12 mouse cellular contexts compared by ENCODE assay signal in the genomic region with DNA sequence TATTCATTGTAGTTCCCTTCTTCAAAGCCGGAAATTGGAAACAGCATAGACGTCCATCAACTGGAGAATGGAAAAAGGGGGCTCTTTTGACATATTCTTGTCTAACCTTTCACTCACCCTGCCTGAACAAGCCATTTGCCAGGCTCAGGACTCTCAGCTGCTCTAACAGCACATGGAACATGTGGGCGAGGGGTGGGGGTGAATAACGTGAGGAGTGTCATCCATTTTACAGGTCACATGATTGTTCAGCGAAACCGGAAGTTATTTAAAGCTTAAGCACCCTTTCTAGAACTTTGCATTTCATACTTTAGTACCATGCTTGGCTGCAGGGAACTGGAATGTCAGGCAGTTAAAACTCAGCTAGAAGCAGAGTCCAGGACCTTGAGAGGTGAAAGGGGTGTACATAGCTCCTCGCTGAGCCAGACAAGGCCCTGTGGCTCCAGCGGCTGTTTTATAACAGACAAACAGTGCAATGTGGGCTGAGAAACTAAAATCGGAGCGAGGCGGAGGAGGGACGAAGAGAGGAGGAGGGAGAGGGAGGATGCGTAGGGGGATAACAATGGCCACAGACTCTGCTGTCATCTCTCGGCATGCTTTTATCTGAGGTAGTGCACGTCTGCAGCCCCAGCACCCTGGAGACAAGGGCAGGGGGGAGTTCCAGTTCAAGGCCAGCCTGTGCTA.
DNase-seq lines count a peak whose midpoint lies in the region; ATAC-seq lines count a peak whose summit lies in the region.
"Had no signal": no experiment of that assay in that cellular context is flagged by ENCODE, and none has a peak within 500 bp of the region (broad histone marks: within the 10 kb centered on the region; RNA-seq: fewer than 3 reads in every experiment).

No protein-coding gene starts in this region.

- H3K9me3 ChIP-seq in heart, embryonic 14.5 days (ENCODE audit: control insufficient read depth, low read length): peaks cover 9% of the 10 kb centered on the region
- H3K9me3 ChIP-seq in midbrain, embryonic 14.5 days (ENCODE audit: control insufficient read depth, low read length): no peaks in the 10 kb centered on the region
- peaks cover 8% of the 10 kb centered on the region; the same call in 1 of the 2 replicates for H3K9me3 ChIP-seq in midbrain, embryonic 10.5 days (replicated peaks)
- 0 out of 2 replicates have a peak, but pooled peaks cover 3% of the 10 kb centered on the region for H3K9me3 ChIP-seq in kidney, embryonic 14.5 days (ENCODE audit: control insufficient read depth, low read length)

- 58% methylated on average over 15 of the region's 15 CpGs for WGBS in heart, embryonic 14.5 days
- WGBS in midbrain, embryonic 14.5 days: 57% methylated on average over 15 of the region's 15 CpGs
- WGBS in midbrain, embryonic 10.5 days: 75% methylated on average over 15 of the region's 15 CpGs
- 39% methylated on average over 15 of the region's 15 CpGs for WGBS in kidney, embryonic 14.5 days

- H3K4me3 ChIP-seq in heart, embryonic 14.5 days (ENCODE audit: control insufficient read depth in 1 of 2, insufficient read depth in 1 of 2, low read depth in 1 of 2, low read length in 2 of 2): no peak overlapping the region
- H3K4me3 ChIP-seq in midbrain, embryonic 14.5 days (replicated peaks; ENCODE audit: low read depth, low read length): no peak overlapping the region
- H3K4me3 ChIP-seq in midbrain, embryonic 10.5 days: no peak overlapping the region
- no peak overlapping the region for H3K4me3 ChIP-seq in kidney, embryonic 14.5 days (ENCODE audit: low read length)
- H3K4me3 ChIP-seq: megakaryocyte, embryonic 14.5 days had no signal

- H3K27me3 ChIP-seq in heart, embryonic 14.5 days (ENCODE audit: control insufficient read depth, insufficient read depth, low read length): no peaks in the 10 kb centered on the region
- no peaks in the 10 kb centered on the region for H3K27me3 ChIP-seq in midbrain, embryonic 14.5 days (ENCODE audit: control insufficient read depth, insufficient read depth, low read length)
- H3K27me3 ChIP-seq in midbrain, embryonic 10.5 days (ENCODE audit: low read depth, poor library complexity, severe bottlenecking): no peaks in the 10 kb centered on the region
- no peaks in the 10 kb centered on the region for H3K27me3 ChIP-seq in kidney, embryonic 14.5 days (ENCODE audit: control insufficient read depth, insufficient read depth, low read length)

- H3K27ac ChIP-seq in heart, embryonic 14.5 days (replicated peaks in 1 of 2; ENCODE audit: control insufficient read depth in 1 of 2, insufficient read depth in 1 of 2, low read depth in 2 of 2, low read length in 2 of 2): 0 out of 4 replicates have a peak overlapping the region, but pooled peaks have one; percentile 5 to 9
- H3K27ac ChIP-seq in midbrain, embryonic 14.5 days (replicated peaks; ENCODE audit: low read depth, low read length): 0 out of 2 replicates have a peak overlapping the region, but pooled peaks have one; percentile 20
- H3K27ac ChIP-seq in midbrain, embryonic 10.5 days (replicated peaks): no peak overlapping the region
- H3K27ac ChIP-seq in kidney, embryonic 14.5 days (ENCODE audit: low read depth, low read length): peak overlapping the region; percentile 71; the same call in 1 of the 2 replicates
- H3K27ac ChIP-seq: hindbrain, postnatal 0 days had no signal

- peaks cover 9 to 10% of the 10 kb centered on the region in 2 experiments; a peak in 3 of 4 replicates for H3K4me1 ChIP-seq in heart, embryonic 14.5 days (ENCODE audit: control insufficient read depth in 2 of 2, insufficient read depth in 2 of 2, low read length in 2 of 2)
- peaks cover 8% of the 10 kb centered on the region; the same call in 1 of the 2 replicates for H3K4me1 ChIP-seq in midbrain, embryonic 14.5 days (ENCODE audit: control insufficient read depth, insufficient read depth, low read length)
- H3K4me1 ChIP-seq in midbrain, embryonic 10.5 days: peaks cover 7% of the 10 kb centered on the region
- peaks cover 14% of the 10 kb centered on the region for H3K4me1 ChIP-seq in kidney, embryonic 14.5 days (ENCODE audit: control insufficient read depth, insufficient read depth, low read length)
- H3K4me1 ChIP-seq: megakaryocyte, embryonic 14.5 days had no signal

- H3K9ac ChIP-seq in heart, embryonic 14.5 days (ENCODE audit: low read length): no peak overlapping the region
- no peak overlapping the region for H3K9ac ChIP-seq in midbrain, embryonic 14.5 days (replicated peaks; ENCODE audit: low read length)
- H3K9ac ChIP-seq in kidney, embryonic 14.5 days (ENCODE audit: low read depth, low read length): no peak overlapping the region

- H3K36me3 ChIP-seq in heart, embryonic 14.5 days (ENCODE audit: control insufficient read depth, insufficient read depth, low read length): no peaks in the 10 kb centered on the region
- H3K36me3 ChIP-seq in midbrain, embryonic 14.5 days (ENCODE audit: control insufficient read depth, insufficient read depth, low read length): no peaks in the 10 kb centered on the region
- H3K36me3 ChIP-seq in midbrain, embryonic 10.5 days: no peaks in the 10 kb centered on the region
- no peaks in the 10 kb centered on the region for H3K36me3 ChIP-seq in kidney, embryonic 14.5 days (ENCODE audit: control insufficient read depth, insufficient read depth, low read length)

- no peak for DNase-seq in heart, postnatal 4 days
- peak; percentile 14 for DNase-seq in midbrain, embryonic 14.5 days
- no peak for DNase-seq in midbrain, embryonic 10.5 days (ENCODE audit: low spot score)
- DNase-seq in ovary, postnatal 36 days (ENCODE audit: low spot score): peak; percentile 40
- DNase-seq in thymus, postnatal 10 days (ENCODE audit: low spot score in 2 of 2): no peak
- DNase-seq in lung, postnatal 25 days (ENCODE audit: low spot score): no peak
- DNase-seq: embryo, embryonic 11 days; gastrocnemius, postnatal 36 days had no signal

- no peak for ATAC-seq in heart, embryonic 14.5 days (ENCODE audit: insufficient number of reproducible peaks, insufficient read depth, low FRiP score, low read depth)
- ATAC-seq in midbrain, embryonic 14.5 days (ENCODE audit: low FRiP score, low TSS enrichment): no peak
- peak; percentile 65 for ATAC-seq in kidney, embryonic 14.5 days (ENCODE audit: low FRiP score, low TSS enrichment)

- H3K4me2 ChIP-seq in heart, embryonic 14.5 days (ENCODE audit: low read length): no peak overlapping the region
- H3K4me2 ChIP-seq in midbrain, embryonic 14.5 days (ENCODE audit: low read length): no peak overlapping the region
- no peak overlapping the region for H3K4me2 ChIP-seq in kidney, embryonic 14.5 days (replicated peaks; ENCODE audit: low read depth, low read length)

Comparison
In these comparisons a context has a peak if more than half of its experiments do, and no peak if none do; other contexts are left out.
1. DNase-seq: peak in midbrain, embryonic 14.5 days (single experiment) and ovary, postnatal 36 days (single experiment); none in heart, postnatal 4 days (single experiment), midbrain, embryonic 10.5 days (single experiment), thymus, postnatal 10 days (0 of 2) and lung, postnatal 25 days (single experiment).